Mouse (Mus musculus) sigmoid colon, adult 10 weeks (tissue): Measurements from ENCODE around the gene Olfr140. TPM values are rescaled to one million over a fixed set of nuclear protein-coding genes. Genes with fewer than 3 reads are reported as not detected.

Source experiments
- polyA plus RNA-seq: library from polyadenylated mRNA; stranded (reverse); fragments of 350-450 nt; fragmentation: Illumina TruSeq; extraction: RNeasy Lipid Tissue Mini Kit (QIAGEN cat#74804); gene quantifications from one replicate; pipeline ENCODE4 v1.2.3, GENCODE M21; 2014; ENCODE audit warnings: low read depth, low replicate concordance

Gene Olfr140
- not detected for polyA plus RNA-seq

GRCm38 (mm10) chr2:90063494-90063893, at the start of gene Olfr140:
Gene Olfr140 (minus strand): TSS chr2:90063594.

DNA sequence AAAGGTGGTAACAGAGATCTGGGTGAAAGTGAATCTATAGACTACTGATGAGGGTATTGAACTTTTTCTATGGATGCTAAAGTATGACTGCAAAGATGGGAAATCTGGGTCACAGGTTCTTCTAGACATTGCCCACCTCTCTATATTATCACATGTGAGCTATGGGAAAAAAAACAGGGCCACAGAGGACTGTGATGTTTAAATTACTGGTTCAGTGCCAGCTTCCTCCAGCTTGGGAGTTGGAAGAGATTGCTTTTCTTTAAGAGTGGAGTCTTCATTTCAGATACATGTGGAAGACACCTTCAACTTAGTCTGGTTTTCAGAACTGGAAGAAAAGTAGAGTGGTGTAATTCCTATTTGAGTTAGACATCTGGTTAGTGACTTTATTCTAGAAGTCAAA, 28.4 kb downstream of the Olfr140 start, which contains the start of gene Olfr1265:
Gene Olfr1265 (plus strand): TSS at position 301 of the 400 bp plus-strand sequence.

GRCm38 (mm10) chr2:90025477-90025876, 37.9 kb downstream of the Olfr140 start, which contains the start of gene Olfr1264:
Gene Olfr1264 (minus strand): TSS chr2:90025577.

GRCm38 (mm10) chr2:90011831-90012230, 51.6 kb downstream of the Olfr140 start, which contains the start of gene Olfr1263:
Gene Olfr1263 (plus strand): TSS chr2:90012131.

DNA sequence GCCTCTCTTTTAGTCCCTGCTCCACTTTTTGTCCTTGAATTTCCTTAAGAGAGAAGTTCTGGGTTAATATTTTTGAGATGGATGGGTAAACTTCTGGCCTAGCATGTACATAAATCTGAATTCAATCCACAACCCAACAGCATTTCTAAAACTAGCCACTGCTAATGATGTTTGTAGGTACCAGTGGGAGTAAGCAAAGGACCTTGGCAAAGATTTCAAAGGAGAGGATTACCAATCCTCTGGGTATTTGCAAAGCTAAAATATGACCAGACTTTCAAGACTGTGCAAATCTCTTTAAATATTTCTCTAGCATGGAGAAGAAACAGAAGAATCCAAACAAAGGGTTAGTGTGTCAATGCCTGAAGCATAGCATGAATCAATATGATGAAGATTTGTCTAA, 63.5 kb downstream of the Olfr140 start, which contains the start of gene Olfr1262:
Gene Olfr1262 (plus strand): TSS at position 301 of the 400 bp plus-strand sequence.

Other genes with a start within 250 kb of the Olfr140 start
- gene Olfr1256, start 222.0 kb downstream of the Olfr140 start, polyA plus RNA-seq, result not detected
- gene Olfr48, start 215.4 kb downstream of the Olfr140 start, polyA plus RNA-seq, result not detected
- not detected for gene Olfr1257, start 185.2 kb downstream of the Olfr140 start, polyA plus RNA-seq
- not detected for gene Olfr1258, start 136.3 kb downstream of the Olfr140 start, polyA plus RNA-seq
- not detected for gene Olfr1259, start 114.9 kb downstream of the Olfr140 start, polyA plus RNA-seq
- gene Olfr1260, start 89.3 kb downstream of the Olfr140 start, polyA plus RNA-seq, result not detected
- gene Olfr1261, start 72.4 kb downstream of the Olfr140 start, polyA plus RNA-seq, result not detected
- gene Olfr1262, start 63.4 kb downstream of the Olfr140 start, polyA plus RNA-seq, result not detected
- not detected for gene Olfr1263, start 51.5 kb downstream of the Olfr140 start, polyA plus RNA-seq
- not detected for gene Olfr1264, start 38.0 kb downstream of the Olfr140 start, polyA plus RNA-seq
- not detected for gene Olfr1265, start 28.3 kb downstream of the Olfr140 start, polyA plus RNA-seq
- not detected for gene Olfr1269, start 57.8 kb upstream of the Olfr140 start, polyA plus RNA-seq
- gene Olfr32, start 78.7 kb upstream of the Olfr140 start, polyA plus RNA-seq, result not detected
- not detected for gene Olfr1270, start 89.5 kb upstream of the Olfr140 start, polyA plus RNA-seq
- not detected for gene Olfr1506, start 160.9 kb upstream of the Olfr140 start, polyA plus RNA-seq
- gene Olfr142, start 194.0 kb upstream of the Olfr140 start, polyA plus RNA-seq, result not detected
- not detected for gene Olfr1271, start 207.4 kb upstream of the Olfr140 start, polyA plus RNA-seq
- not detected for gene Olfr1272, start 229.2 kb upstream of the Olfr140 start, polyA plus RNA-seq